Mouse (Mus musculus): ENCODE results near the gene 4933406M09Rik.

The 4933406M09Rik gene

DNA sequence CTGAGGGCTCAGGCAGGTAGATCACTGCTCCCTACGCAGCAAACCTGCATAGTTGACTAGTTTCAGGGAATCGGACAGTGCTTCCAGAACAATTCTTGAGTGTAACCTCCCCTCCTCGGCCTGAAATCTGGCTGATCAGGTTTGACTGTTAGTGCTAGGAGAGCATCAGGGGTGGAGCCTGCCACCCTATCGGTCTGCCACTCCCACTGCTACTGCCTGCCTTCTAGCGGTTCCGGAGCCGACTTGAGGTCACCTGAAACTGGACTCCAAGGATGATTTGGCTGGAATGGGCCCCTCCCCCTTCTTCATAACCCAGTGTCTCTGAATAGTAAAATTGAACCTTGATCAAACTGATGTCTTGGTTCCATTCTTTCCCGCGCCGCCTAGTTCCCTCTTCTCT is 47.3 kb downstream of the 4933406M09Rik start:
- DNase-seq (ENCODE audit: low read depth, low spot score), result no peak

DNA sequence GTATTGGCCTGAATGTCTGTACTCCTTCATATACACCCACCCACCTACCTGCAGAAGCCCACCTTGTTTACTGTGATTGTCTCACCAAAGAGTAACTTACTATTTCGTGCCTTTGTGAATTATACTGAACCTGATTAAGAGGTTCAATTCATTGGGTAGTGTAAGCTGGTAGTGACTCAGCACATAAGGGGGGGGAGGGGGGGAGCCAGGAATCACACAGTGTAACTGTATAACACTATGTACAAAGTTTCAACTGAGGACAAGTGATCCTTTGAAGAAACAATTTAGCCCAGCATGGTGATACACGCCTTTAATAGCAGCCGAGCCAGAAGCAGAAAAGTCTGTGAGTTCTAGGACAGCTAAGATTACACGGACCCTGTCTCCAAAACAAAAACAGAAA is 47.7 kb downstream of the 4933406M09Rik start:
- DNase-seq (ENCODE audit: low read depth, low spot score), result no peak

DNA sequence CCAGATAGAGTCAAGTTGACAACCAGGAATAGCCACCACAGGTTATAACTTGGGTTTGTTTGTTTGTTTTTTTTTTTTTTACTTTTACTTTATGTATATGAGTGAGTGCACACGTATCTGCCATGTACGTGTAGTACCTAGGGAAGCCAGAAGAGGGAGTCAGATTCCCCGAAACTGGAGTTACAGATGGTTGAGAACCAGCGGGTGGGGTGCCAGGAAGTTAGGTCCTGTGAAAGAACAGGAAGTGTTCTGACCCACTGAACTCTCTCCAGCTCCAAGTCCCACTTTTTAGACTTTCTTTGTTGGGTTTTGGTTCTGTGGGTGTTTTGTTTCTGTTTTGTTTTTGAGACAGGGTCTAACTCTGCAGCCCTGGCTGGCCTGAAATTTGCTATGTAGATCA is 49.7 kb downstream of the 4933406M09Rik start:
- DNase-seq (ENCODE audit: low read depth, low spot score), result peak; percentile 65

- no peak for DNase-seq (ENCODE audit: low read depth, low spot score)
Observed at GRCm38 (mm10) chr1:134440437-134440836, 54.7 kb downstream of the 4933406M09Rik start.

Measured in 3T3-L1 (cell line).